Mouse (Mus musculus): Measurements from ENCODE around the gene Zfp160. TPM values are rescaled to one million over a fixed set of nuclear protein-coding genes. Genes with fewer than 3 reads are reported as not detected.
"Not testable (repeated sequence)": the region's sequence is repeated elsewhere in the genome, so short reads cannot be mapped to it uniquely, and the experiment has no call there.

Gene Zfp160
- polyA plus RNA-seq, 1 experiment, result 2.8 TPM

DNA sequence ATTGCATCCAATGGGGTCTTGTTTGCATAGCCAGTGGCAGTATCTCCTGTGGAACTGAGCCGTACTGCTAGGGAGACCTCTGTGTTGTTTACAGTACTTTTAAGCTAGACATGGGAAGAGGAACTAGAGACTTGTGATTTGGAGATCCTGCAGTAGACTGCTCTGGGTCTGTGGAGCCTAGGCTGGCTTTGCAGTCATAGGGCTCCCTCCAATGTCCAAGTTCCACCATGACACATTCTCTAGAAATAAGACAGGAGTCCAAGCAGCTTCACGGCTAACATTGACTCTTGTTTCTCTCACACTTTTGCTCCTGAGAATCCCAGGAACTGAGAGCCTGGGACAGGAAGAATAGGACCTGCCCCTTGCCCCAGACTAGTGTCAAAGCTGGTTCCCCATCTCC lies 44.6 kb downstream of the Zfp160 start:
- H3ac ChIP-seq (ENCODE audit: control insufficient read depth, insufficient read length, low read depth), result no peak overlapping the region
- no peaks in the 10 kb centered on the region for H3K79me3 ChIP-seq (ENCODE audit: low read depth)
- no peaks in the 10 kb centered on the region for H3K79me2 ChIP-seq (ENCODE audit: control insufficient read depth, insufficient read depth)
- no peak overlapping the region for H3K4me3 ChIP-seq (ENCODE audit: insufficient read depth, poor library complexity, severe bottlenecking)
- TF ChIP-seq FOSL1 (IDR thresholded peaks at IDR 0.05; ENCODE audit: insufficient read depth, low read length, poor library complexity, severe bottlenecking), result no peak
- no peak for TF ChIP-seq CEBPB (IDR thresholded peaks at IDR 0.05; ENCODE audit: low read depth)
- TF ChIP-seq MYOD1 (IDR thresholded peaks at IDR 0.05; ENCODE audit: control insufficient read depth, insufficient read length, low read depth), result no peak
- no peak for TF ChIP-seq MYOG (IDR thresholded peaks at IDR 0.05; ENCODE audit: control insufficient read depth, extremely low read depth, insufficient read length)
- TF ChIP-seq MAX (IDR thresholded peaks at IDR 0.05), result no peak
- no peak for TF ChIP-seq CTCF (IDR thresholded peaks at IDR 0.05; ENCODE audit: control insufficient read depth, insufficient read depth, insufficient read length)
- no peak for TF ChIP-seq USF1 (IDR thresholded peaks at IDR 0.05; ENCODE audit: low read depth)
- no peaks in the 10 kb centered on the region for H3K27me3 ChIP-seq (ENCODE audit: control insufficient read depth, insufficient read depth, insufficient read length)
- no peaks in the 10 kb centered on the region for H3K36me3 ChIP-seq (ENCODE audit: control insufficient read depth, insufficient read depth)

DNA sequence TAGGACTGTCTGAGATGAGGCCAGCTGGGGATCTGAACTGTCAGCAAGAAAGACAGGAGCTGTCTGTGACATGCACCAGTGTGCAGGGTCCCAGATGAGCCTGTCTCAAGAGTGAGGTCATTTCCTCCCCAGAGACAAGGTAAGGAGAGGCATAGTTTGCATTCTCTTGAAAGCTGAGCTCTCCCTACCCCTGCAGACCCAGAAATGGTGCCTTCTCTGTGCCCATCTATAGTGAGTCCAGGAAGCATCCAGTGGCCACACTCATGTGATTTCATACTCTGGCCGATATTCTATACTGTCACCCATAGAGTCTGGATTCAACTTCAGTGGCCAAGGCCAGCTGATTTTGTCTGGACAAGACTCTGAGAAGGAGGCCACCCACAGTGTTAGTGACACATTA lies 46.4 kb downstream of the Zfp160 start:
- not testable (repeated sequence) for H3K79me2 ChIP-seq (ENCODE audit: control insufficient read depth, insufficient read depth); H3K4me3 ChIP-seq (ENCODE audit: insufficient read depth, poor library complexity, severe bottlenecking); H3ac ChIP-seq (ENCODE audit: control insufficient read depth, insufficient read length, low read depth); H3K27me3 ChIP-seq (ENCODE audit: control insufficient read depth, insufficient read depth, insufficient read length); H3K36me3 ChIP-seq (ENCODE audit: control insufficient read depth, insufficient read depth); H3K79me3 ChIP-seq (ENCODE audit: low read depth)

DNA sequence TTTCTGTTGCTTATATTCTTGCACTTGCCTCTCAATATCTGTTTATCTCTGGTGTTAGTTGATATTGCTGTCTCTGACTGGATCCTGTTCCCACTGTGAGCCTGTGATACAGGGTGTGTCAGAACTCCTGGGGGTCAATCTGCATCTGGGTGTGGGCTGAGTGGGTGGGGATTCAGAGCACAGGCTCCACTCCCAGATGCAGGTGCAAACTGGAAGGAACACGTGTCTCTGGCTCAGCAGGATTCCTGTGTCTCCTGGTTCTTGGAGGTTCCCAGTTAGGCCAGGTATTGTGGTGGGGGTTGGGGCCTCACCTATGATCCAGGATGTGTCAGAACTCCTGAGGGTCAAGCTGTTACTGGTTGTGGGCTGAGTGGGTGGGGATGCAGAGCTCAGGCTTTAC lies 56.8 kb downstream of the Zfp160 start:
- no peaks in the 10 kb centered on the region for H3K36me3 ChIP-seq (ENCODE audit: control insufficient read depth, insufficient read depth)
- no peaks in the 10 kb centered on the region for H3K27me3 ChIP-seq (ENCODE audit: control insufficient read depth, insufficient read depth, insufficient read length)
- no peak for TF ChIP-seq MAX (IDR thresholded peaks at IDR 0.05)
- no peak for TF ChIP-seq USF1 (IDR thresholded peaks at IDR 0.05; ENCODE audit: low read depth)
- no peak for TF ChIP-seq FOSL1 (IDR thresholded peaks at IDR 0.05; ENCODE audit: insufficient read depth, low read length, poor library complexity, severe bottlenecking)
- TF ChIP-seq CEBPB (IDR thresholded peaks at IDR 0.05; ENCODE audit: low read depth), result no peak
- no peak for TF ChIP-seq CTCF (IDR thresholded peaks at IDR 0.05; ENCODE audit: control insufficient read depth, insufficient read depth, insufficient read length)
- no peak for TF ChIP-seq MYOD1 (IDR thresholded peaks at IDR 0.05; ENCODE audit: control insufficient read depth, insufficient read length, low read depth)
- TF ChIP-seq MYOG (IDR thresholded peaks at IDR 0.05; ENCODE audit: control insufficient read depth, extremely low read depth, insufficient read length), result no peak
- no peak overlapping the region for H3K4me3 ChIP-seq (ENCODE audit: insufficient read depth, poor library complexity, severe bottlenecking)
- H3K79me2 ChIP-seq (ENCODE audit: control insufficient read depth, insufficient read depth), result no peaks in the 10 kb centered on the region
- H3ac ChIP-seq (ENCODE audit: control insufficient read depth, insufficient read length, low read depth), result no peak overlapping the region
- no peaks in the 10 kb centered on the region for H3K79me3 ChIP-seq (ENCODE audit: low read depth)

DNA sequence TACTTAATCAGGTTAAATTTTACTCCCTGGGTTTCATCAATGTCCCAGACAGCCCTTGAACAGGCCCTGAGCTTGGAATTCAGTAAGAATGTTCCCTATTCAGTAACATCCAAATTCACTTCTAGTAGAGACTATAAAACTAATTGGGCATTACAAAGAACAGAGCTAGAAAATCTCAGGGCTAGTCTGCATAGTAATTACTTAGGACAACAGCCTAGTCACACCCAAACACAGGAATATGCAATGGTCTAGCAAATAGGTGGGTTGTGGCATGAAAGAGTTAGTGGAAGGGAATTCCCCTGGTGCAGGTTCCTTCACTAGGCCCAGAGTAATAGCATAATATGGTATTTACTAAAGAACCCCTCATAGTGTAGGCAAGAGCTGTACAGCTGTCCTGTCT lies 58.3 kb downstream of the Zfp160 start:
- Histone ChIP-seq H3K27me3 (ENCODE audit: control insufficient read depth, insufficient read depth, insufficient read length) (no peaks in the 10 kb centered on the region), H3K4me3 (ENCODE audit: insufficient read depth, poor library complexity, severe bottlenecking) (no peak overlapping the region), H3K79me3 (ENCODE audit: low read depth) (no peaks in the 10 kb centered on the region), H3K79me2 (ENCODE audit: control insufficient read depth, insufficient read depth) (no peaks in the 10 kb centered on the region), H3ac (ENCODE audit: control insufficient read depth, insufficient read length, low read depth) (no peak overlapping the region), H3K36me3 (ENCODE audit: control insufficient read depth, insufficient read depth) (no peaks in the 10 kb centered on the region)
- TF ChIP-seq MYOG (IDR thresholded peaks at IDR 0.05; ENCODE audit: control insufficient read depth, extremely low read depth, insufficient read length) (no peak), CTCF (IDR thresholded peaks at IDR 0.05; ENCODE audit: control insufficient read depth, insufficient read depth, insufficient read length) (no peak), MYOD1 (IDR thresholded peaks at IDR 0.05; ENCODE audit: control insufficient read depth, insufficient read length, low read depth) (no peak), USF1 (IDR thresholded peaks at IDR 0.05; ENCODE audit: low read depth) (no peak), CEBPB (IDR thresholded peaks at IDR 0.05; ENCODE audit: low read depth) (no peak), MAX (IDR thresholded peaks at IDR 0.05) (no peak), FOSL1 (IDR thresholded peaks at IDR 0.05; ENCODE audit: insufficient read depth, low read length, poor library complexity, severe bottlenecking) (no peak)

DNA sequence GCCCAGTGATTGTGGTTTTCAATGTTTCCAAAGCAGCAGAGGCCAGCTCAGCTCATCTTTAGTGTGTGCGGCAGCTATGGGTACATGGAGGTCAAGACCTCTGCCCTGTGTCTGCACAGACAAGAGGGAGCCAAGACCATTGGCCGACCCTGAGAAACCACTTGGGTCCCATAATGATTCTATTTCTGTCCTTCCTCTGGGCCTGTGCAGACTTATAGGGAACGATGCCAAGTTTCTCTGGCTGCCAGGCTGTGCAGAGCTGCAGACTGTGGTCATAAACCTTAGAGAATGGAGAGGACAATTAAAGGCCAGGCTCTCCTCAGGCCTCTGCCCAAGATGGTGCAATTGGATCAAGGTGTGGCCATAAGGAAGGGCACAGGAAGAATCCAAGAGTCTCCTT lies 60.7 kb downstream of the Zfp160 start:
- not testable (repeated sequence) for H3ac ChIP-seq (ENCODE audit: control insufficient read depth, insufficient read length, low read depth); H3K36me3 ChIP-seq (ENCODE audit: control insufficient read depth, insufficient read depth); H3K27me3 ChIP-seq (ENCODE audit: control insufficient read depth, insufficient read depth, insufficient read length); H3K79me2 ChIP-seq (ENCODE audit: control insufficient read depth, insufficient read depth); H3K4me3 ChIP-seq (ENCODE audit: insufficient read depth, poor library complexity, severe bottlenecking); H3K79me3 ChIP-seq (ENCODE audit: low read depth)

DNA sequence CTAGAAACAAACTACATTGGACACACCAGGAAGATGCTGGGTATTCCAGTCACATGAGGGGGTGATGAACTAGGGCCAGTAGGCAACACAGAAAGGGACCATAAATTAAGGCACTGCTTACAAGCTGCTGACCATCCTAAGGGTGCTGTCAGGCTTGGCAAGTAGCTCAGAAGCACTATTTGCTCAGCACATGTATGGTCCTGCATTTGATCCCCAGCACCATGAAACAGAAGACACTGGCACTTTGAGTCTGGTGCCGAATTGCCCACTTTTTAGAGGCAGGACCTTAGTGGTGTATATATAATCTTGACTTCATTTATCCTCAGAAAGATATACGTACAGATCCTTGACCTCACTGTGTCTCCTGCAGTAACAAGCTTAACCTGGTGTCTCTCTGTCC lies 62.3 kb downstream of the Zfp160 start:
- H3K27me3 ChIP-seq (ENCODE audit: control insufficient read depth, insufficient read depth, insufficient read length); H3ac ChIP-seq (ENCODE audit: control insufficient read depth, insufficient read length, low read depth): not testable (repeated sequence)

More for the DNA sequence above, 62.3 kb downstream of the Zfp160 start:
- not testable (repeated sequence) for H3K79me3 ChIP-seq (ENCODE audit: low read depth); H3K4me3 ChIP-seq (ENCODE audit: insufficient read depth, poor library complexity, severe bottlenecking); H3K36me3 ChIP-seq (ENCODE audit: control insufficient read depth, insufficient read depth); H3K79me2 ChIP-seq (ENCODE audit: control insufficient read depth, insufficient read depth)

Other genes starting within 250 kb of the Zfp160 start
- gene Vmn1r228, start 222.7 kb upstream of the Zfp160 start, polyA plus RNA-seq (2012; fragmentation: generic; extraction: Trizol), result not detected
- not detected for gene Vmn1r229, start 197.3 kb upstream of the Zfp160 start, polyA plus RNA-seq (2012; fragmentation: generic; extraction: Trizol)
- not detected for gene Vmn1r230, start 168.5 kb upstream of the Zfp160 start, polyA plus RNA-seq (2012; fragmentation: generic; extraction: Trizol)
- gene Vmn1r231, start 103.8 kb upstream of the Zfp160 start, polyA plus RNA-seq (2012; fragmentation: generic; extraction: Trizol), result not detected
- not detected for gene Vmn1r232, start 89.2 kb upstream of the Zfp160 start, polyA plus RNA-seq (2012; fragmentation: generic; extraction: Trizol)
- 301 TPM for gene Ppp2r1a, start 63.6 kb upstream of the Zfp160 start, polyA plus RNA-seq (2012; fragmentation: generic; extraction: Trizol)
- not detected for gene Vmn1r233, start 12.4 kb upstream of the Zfp160 start, polyA plus RNA-seq (2012; fragmentation: generic; extraction: Trizol)
- gene Vmn1r234, start 217.2 kb downstream of the Zfp160 start, polyA plus RNA-seq (2012; fragmentation: generic; extraction: Trizol), result not detected
- gene Vmn1r235, start 247.5 kb downstream of the Zfp160 start, polyA plus RNA-seq (2012; fragmentation: generic; extraction: Trizol), result not detected

All from C2C12 (cell line).